35 mouse cellular contexts compared by ENCODE assay signal in genomic region chr13:113212401-113212800, GRCm38 (mm10). TPM values are rescaled to one million over a fixed set of nuclear protein-coding genes. Genes with fewer than 3 reads are reported as not detected.
DNase-seq lines count a peak whose midpoint lies in the region; ATAC-seq lines count a peak whose summit lies in the region.
"Had no signal": no experiment of that assay in that cellular context is flagged by ENCODE, and none has a peak within 500 bp of the region (broad histone marks: within the 10 kb centered on the region; RNA-seq: fewer than 3 reads in every experiment).

No protein-coding gene starts in this region.

- H3K4me3 ChIP-seq in liver, embryonic 15.5 days (replicated peaks) = no peak overlapping the region
- H3K4me3 ChIP-seq: embryonic facial prominence, embryonic 13.5 days; forebrain, embryonic 10.5 days; forebrain, embryonic 15.5 days; heart, adult 2 months; heart, embryonic 12.5 days; hindbrain, embryonic 10.5 days; hindbrain, embryonic 15.5 days; limb, embryonic 10.5 days; limb, embryonic 15.5 days; lung, embryonic 15.5 days; midbrain, embryonic 12.5 days; myocyte; neural tube, embryonic 13.5 days had no signal

- 16% methylated on average over 3 of the region's 3 CpGs for WGBS in liver, embryonic 15.5 days (ENCODE audit: insufficient replicate concordance)

- H3K4me2 ChIP-seq in liver, embryonic 15.5 days = no peak overlapping the region
- H3K4me2 ChIP-seq: forebrain, embryonic 15.5 days; heart, embryonic 12.5 days; hindbrain, embryonic 15.5 days; limb, embryonic 15.5 days; lung, embryonic 15.5 days; midbrain, embryonic 12.5 days; neural tube, embryonic 13.5 days had no signal

- no peaks in the 10 kb centered on the region for H3K9me3 ChIP-seq in liver, embryonic 15.5 days (replicated peaks)
- H3K9me3 ChIP-seq: embryonic facial prominence, embryonic 13.5 days; forebrain, embryonic 10.5 days; forebrain, embryonic 15.5 days; heart, embryonic 12.5 days; hindbrain, embryonic 10.5 days; hindbrain, embryonic 15.5 days; limb, embryonic 10.5 days; limb, embryonic 15.5 days; lung, embryonic 15.5 days; midbrain, embryonic 12.5 days; neural tube, embryonic 13.5 days had no signal

- no peak overlapping the region for H3K27ac ChIP-seq in liver, embryonic 15.5 days (replicated peaks)
- H3K27ac ChIP-seq: embryonic facial prominence, embryonic 13.5 days; forebrain, embryonic 10.5 days; forebrain, embryonic 15.5 days; heart, adult 2 months; hindbrain, embryonic 10.5 days; hindbrain, embryonic 15.5 days; kidney, postnatal 0 days; limb, embryonic 10.5 days; limb, embryonic 15.5 days; lung, embryonic 15.5 days; midbrain, embryonic 12.5 days; neural tube, embryonic 13.5 days had no signal

- 0 out of 2 replicates have a peak, but pooled peaks cover 4% of the 10 kb centered on the region for H3K4me1 ChIP-seq in liver, embryonic 15.5 days (replicated peaks)
- H3K4me1 ChIP-seq: forebrain, embryonic 15.5 days; midbrain, embryonic 12.5 days; neural tube, embryonic 13.5 days had no signal

- no peaks in the 10 kb centered on the region for H3K36me3 ChIP-seq in liver, embryonic 15.5 days (replicated peaks)
- H3K36me3 ChIP-seq: embryonic facial prominence, embryonic 13.5 days; forebrain, embryonic 10.5 days; forebrain, embryonic 15.5 days; heart, embryonic 12.5 days; hindbrain, embryonic 10.5 days; hindbrain, embryonic 15.5 days; limb, embryonic 10.5 days; limb, embryonic 15.5 days; lung, embryonic 15.5 days; midbrain, embryonic 12.5 days; neural tube, embryonic 13.5 days had no signal

- intact Hi-C loops in heart, postnatal 10 days (cut with DNase I) = no loop called here

- H3K27me3 ChIP-seq in liver, embryonic 15.5 days = peaks cover 17% of the 10 kb centered on the region
- H3K27me3 ChIP-seq: CH12.LX; forebrain, embryonic 15.5 days; midbrain, embryonic 12.5 days had no signal

- no peak overlapping the region for H3K9ac ChIP-seq in liver, embryonic 15.5 days
- H3K9ac ChIP-seq: embryonic facial prominence, embryonic 13.5 days; forebrain, embryonic 15.5 days; heart, embryonic 12.5 days; hindbrain, embryonic 15.5 days; limb, embryonic 15.5 days; lung, embryonic 15.5 days; midbrain, embryonic 12.5 days; neural tube, embryonic 13.5 days had no signal

- peak; percentile 69 for ATAC-seq in common myeloid progenitor, adult 5-6 weeks (replicated peaks; ENCODE audit: low read depth, poor library complexity, severe bottlenecking)
- ATAC-seq in liver, embryonic 15.5 days (ENCODE audit: insufficient read depth) = peak; percentile 49
- ATAC-seq in activated CD4-positive, CD25-positive, alpha-beta regulatory T cell, adult 4 months = no peak
- ATAC-seq: forebrain, embryonic 15.5 days; inflammation-experienced regulatory T-cells, adult 6 months had no signal

- peak; percentile 18 for DNase-seq in heart, adult 11 months
- DNase-seq in heart, postnatal 10 days = no peak
- no peak for DNase-seq in layer of hippocampus, postnatal 14 days (ENCODE audit: low spot score in 2 of 2)
- no peak for DNase-seq in spleen, postnatal 36 days (ENCODE audit: low spot score in 2 of 2)
- DNase-seq: adrenal gland, postnatal 25 days; cerebellum, adult 8-10 months; cerebellum, postnatal 25 days; gastrocnemius, postnatal 25 days; heart, adult 2 months; kidney, adult 18-20 months; kidney, postnatal 4 days; layer of hippocampus, postnatal 36 days had no signal

RNA-seq across cellular contexts. Expression of gene Esm1, which starts 2.9 kb away (rescaled TPM):
- 1 to 10 TPM; 1.5 TPM for total RNA-seq in heart, postnatal 10 days (2021)
- total RNA-seq in common myeloid progenitor, adult 5-6 weeks (2017) = 0.14 TPM in 1 of 2 replicates, not detected in the other
- 0.58 and 0.61 TPM in 2 replicates for polyA plus RNA-seq in liver, embryonic 15.5 days (2015; fragmentation: Nextera tagmentation; extraction: Ambion mirVana)
- total RNA-seq in layer of hippocampus, postnatal 14 days (2021) = under 1 TPM; 0.24 to 0.46 TPM
- not detected for polyA plus RNA-seq in activated CD4-positive, CD25-positive, alpha-beta regulatory T cell, adult 4 months (2017; shearing (Covaris generic))
- total RNA-seq: ES-E14; layer of hippocampus, postnatal 36 days had no signal
- polyA plus RNA-seq: myocyte had no signal

RNA-seq across cellular contexts. Expression of gene Gzmk, which starts 13.3 kb away (rescaled TPM):
- total RNA-seq in heart, postnatal 10 days (2021) = not detected
- not detected in 2 replicates for total RNA-seq in common myeloid progenitor, adult 5-6 weeks (2017)
- not detected in 2 replicates for polyA plus RNA-seq in liver, embryonic 15.5 days (2015; fragmentation: Nextera tagmentation; extraction: Ambion mirVana)
- total RNA-seq in layer of hippocampus, postnatal 14 days (2021) = not detected
- 1 to 10 TPM; 1.2 TPM for polyA plus RNA-seq in activated CD4-positive, CD25-positive, alpha-beta regulatory T cell, adult 4 months (2017; shearing (Covaris generic))
- total RNA-seq: adrenal gland, postnatal 25 days; CH12.LX; ES-E14; gastrocnemius, adult 18-20 months; gastrocnemius, postnatal 25 days; heart, adult 2 months; megakaryocyte, adult 5-6 weeks; midbrain, postnatal 0 days had no signal
- polyA plus RNA-seq: embryonic facial prominence, embryonic 13.5 days; forebrain, embryonic 10.5 days; heart, adult 2 months; heart, embryonic 12.5 days; heart, postnatal 0 days; hindbrain, embryonic 10.5 days; kidney, postnatal 0 days; limb, embryonic 10.5 days; limb, embryonic 15.5 days; lung, embryonic 15.5 days; midbrain, embryonic 12.5 days; midbrain, postnatal 0 days; myocyte; neural tube, embryonic 13.5 days had no signal
